Mouse (Mus musculus) limb, embryonic 10.5 days (tissue): ENCODE measurements around the gene Gm815. TPM values are rescaled to one million over a fixed set of nuclear protein-coding genes. Genes with fewer than 3 reads are reported as not detected.

ENCODE experiments used
- DNase-seq: peaks from one replicate; pipeline ENCODE4 v3.0.0-alpha.2; 2017; ENCODE audit warnings: low spot score
- H3K27ac ChIP-seq: fragments of 300-500 bp; sonication (generic); 2 replicates; pipeline ENCODE4 v1.5.1; 2016; ENCODE audit warnings: mild to moderate bottlenecking
- H3K27me3 ChIP-seq: fragments of 300-500 bp; sonication (generic); 2 replicates; pipeline ENCODE4 v1.6.1; 2016; ENCODE audit warnings: low read depth, mild to moderate bottlenecking; ENCODE audit not compliant: poor library complexity, severe bottlenecking
- H3K36me3 ChIP-seq: fragments of 300-500 bp; sonication (generic); 2 replicates; pipeline ENCODE4 v1.6.1; 2016; ENCODE audit warnings: mild to moderate bottlenecking, moderate library complexity
- H3K4me1 ChIP-seq: fragments of 300-500 bp; sonication (generic); 2 replicates; pipeline ENCODE4 v1.6.1; 2016
- H3K4me3 ChIP-seq: fragments of 300-500 bp; sonication (generic); 2 replicates; pipeline ENCODE4 v1.5.1; 2016; ENCODE audit warnings: mild to moderate bottlenecking, moderate library complexity
- H3K9me3 ChIP-seq: fragments of 300-500 bp; sonication (generic); replicated peaks from 2 replicates; pipeline ENCODE4 v1.6.1; 2016; ENCODE audit warnings: mild to moderate bottlenecking
- WGBS: fragments of 180-500 bp; shearing (Covaris S2); methylation state at CpG from one replicate; pipeline ENCODE4 v1.1.7; 2016; 5-methylcytosine and 5-hydroxymethylcytosine counted together
- polyA plus RNA-seq: library from polyadenylated mRNA; unstranded; fragments of >200 nt; fragmentation: Nextera tagmentation; extraction: Ambion mirVana; gene quantifications from 2 replicates; pipeline ENCODE4 v1.2.1, GENCODE M21; 2016

Gm815 gene
- polyA plus RNA-seq, 1 experiment from 2014 or later: not detected

DNA sequence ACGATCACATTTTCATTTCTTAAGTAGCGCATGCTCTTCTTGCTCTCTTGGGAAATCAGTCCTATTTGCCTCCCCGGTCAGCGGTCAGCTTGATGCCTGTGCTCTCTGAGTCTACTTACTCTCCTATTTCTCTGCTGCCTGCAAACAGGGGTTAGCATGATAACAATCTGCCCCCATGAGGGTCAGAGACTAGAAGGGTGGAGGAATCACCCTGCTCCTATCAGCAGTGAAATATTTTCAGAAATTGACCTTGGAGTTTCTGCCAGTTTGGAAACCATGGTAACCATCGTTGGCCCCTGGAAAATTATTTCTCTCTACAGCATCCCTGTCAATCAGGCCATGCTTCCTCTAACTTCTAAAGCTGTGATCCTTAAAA, 26.5 kb upstream of the Gm815 start:
- H3K36me3 ChIP-seq: no peaks in the 10 kb centered on the region
- H3K27me3 ChIP-seq: no peaks in the 10 kb centered on the region
- 89% methylated on average over 5 of the region's 5 CpGs for WGBS
- H3K4me1 ChIP-seq: peaks cover 4% of the 10 kb centered on the region; the same call in 1 of the 2 replicates
- H3K9me3 ChIP-seq: no peaks in the 10 kb centered on the region
- no peak overlapping the region for H3K4me3 ChIP-seq
- DNase-seq: no peak
- H3K27ac ChIP-seq: no peak overlapping the region

- H3K4me1 ChIP-seq: peaks cover 12% of the 10 kb centered on the region
- H3K4me3 ChIP-seq: no peak overlapping the region
- no peak for DNase-seq
- no peaks in the 10 kb centered on the region for H3K27me3 ChIP-seq
- no peaks in the 10 kb centered on the region for H3K36me3 ChIP-seq
- no peaks in the 10 kb centered on the region for H3K9me3 ChIP-seq
- 71% methylated on average over 5 of the region's 5 CpGs for WGBS
- no peak overlapping the region for H3K27ac ChIP-seq
These were observed 22.0 kb upstream of the Gm815 start for GRCm38 (mm10) chr19:26863662-26864061.

- H3K27me3 ChIP-seq: no peaks in the 10 kb centered on the region
- 80% methylated on average over 15 of the region's 15 CpGs for WGBS
- H3K27ac ChIP-seq: no peak overlapping the region
- peaks cover 21% of the 10 kb centered on the region for H3K4me1 ChIP-seq
- no peak for DNase-seq
- H3K9me3 ChIP-seq: no peaks in the 10 kb centered on the region
- no peak overlapping the region for H3K4me3 ChIP-seq
- H3K36me3 ChIP-seq: no peaks in the 10 kb centered on the region
These were observed 20.5 kb upstream of the Gm815 start for GRCm38 (mm10) chr19:26864975-26865690.

DNA sequence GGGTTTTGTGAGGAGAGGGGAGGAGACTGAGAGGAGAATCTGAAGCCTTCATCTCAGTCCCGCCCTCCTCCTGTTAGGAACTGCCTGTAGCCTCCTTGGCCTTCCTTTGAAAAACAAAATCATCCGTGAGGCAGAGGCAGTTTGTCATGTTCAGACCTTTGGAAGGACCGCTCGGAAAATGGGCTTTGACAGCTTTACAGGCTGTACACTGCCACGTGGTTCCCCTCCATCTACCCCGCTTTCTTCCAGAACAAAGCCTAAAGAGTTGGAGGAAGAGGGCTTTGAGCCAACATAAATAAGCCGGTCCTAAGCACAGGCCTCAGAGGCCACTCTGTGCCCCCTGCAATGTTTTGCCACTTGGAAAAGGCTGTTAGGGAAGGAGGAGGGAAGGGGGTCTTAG, 19.9 kb upstream of the Gm815 start:
- no peaks in the 10 kb centered on the region for H3K36me3 ChIP-seq
- no peak overlapping the region for H3K4me3 ChIP-seq
- 18% methylated on average over 7 of the region's 7 CpGs for WGBS
- no peaks in the 10 kb centered on the region for H3K9me3 ChIP-seq
- no peak for DNase-seq
- peak overlapping the region; percentile 11; the same call in 1 of the 2 replicates for H3K27ac ChIP-seq
- H3K4me1 ChIP-seq: peaks cover 27% of the 10 kb centered on the region
- H3K27me3 ChIP-seq: no peaks in the 10 kb centered on the region

- Histone ChIP-seq H3K27ac (peak overlapping the region; percentile 62; the same call in 1 of the 2 replicates), H3K36me3 (no peaks in the 10 kb centered on the region), H3K9me3 (no peaks in the 10 kb centered on the region), H3K4me1 (peaks cover 36% of the 10 kb centered on the region), H3K27me3 (no peaks in the 10 kb centered on the region), H3K4me3 (no peak overlapping the region)
- 51% methylated on average over 3 of the region's 3 CpGs for WGBS
- DNase-seq: no peak
These were observed 16.1 kb upstream of the Gm815 start for GRCm38 (mm10) chr19:26869591-26869990.

GRCm38 (mm10) chr19:26870280-26870679, 15.4 kb upstream of the Gm815 start:
- 35% methylated on average over 7 of the region's 7 CpGs for WGBS
- DNase-seq: no peak

GRCm38 (mm10) chr19:26871096-26871495, 14.6 kb upstream of the Gm815 start:
- no peak overlapping the region for H3K4me3 ChIP-seq
- 7% methylated on average over 3 of the region's 3 CpGs for WGBS
- no peaks in the 10 kb centered on the region for H3K27me3 ChIP-seq
- peaks cover 30% of the 10 kb centered on the region for H3K4me1 ChIP-seq
- H3K36me3 ChIP-seq: no peaks in the 10 kb centered on the region
- H3K9me3 ChIP-seq: no peaks in the 10 kb centered on the region
- H3K27ac ChIP-seq: no peak overlapping the region
- DNase-seq: no peak

More at GRCm38 (mm10) chr19:26870280-26870679, 15.4 kb upstream of the Gm815 start:
- no peaks in the 10 kb centered on the region for H3K36me3 ChIP-seq
- no peaks in the 10 kb centered on the region for H3K27me3 ChIP-seq
- H3K27ac ChIP-seq: peak overlapping the region; percentile 62; the same call in 1 of the 2 replicates
- H3K4me3 ChIP-seq: no peak overlapping the region
- H3K4me1 ChIP-seq: peaks cover 36% of the 10 kb centered on the region
- H3K9me3 ChIP-seq: no peaks in the 10 kb centered on the region

- Histone ChIP-seq H3K4me3 (no peak overlapping the region), H3K27ac (no peak overlapping the region), H3K27me3 (no peaks in the 10 kb centered on the region), H3K9me3 (no peaks in the 10 kb centered on the region), H3K4me1 (peaks cover 43% of the 10 kb centered on the region), H3K36me3 (no peaks in the 10 kb centered on the region)
- no peak for DNase-seq
- WGBS: 56% methylated on average over 6 of the region's 6 CpGs
These were observed 12.8 kb upstream of the Gm815 start for GRCm38 (mm10) chr19:26872886-26873285.

GRCm38 (mm10) chr19:26875601-26876000, 10.1 kb upstream of the Gm815 start:
- Histone ChIP-seq H3K27me3 (no peaks in the 10 kb centered on the region), H3K4me3 (no peak overlapping the region), H3K27ac (no peak overlapping the region), H3K4me1 (peaks cover 32% of the 10 kb centered on the region), H3K9me3 (no peaks in the 10 kb centered on the region), H3K36me3 (no peaks in the 10 kb centered on the region)
- no peak for DNase-seq
- WGBS: 96% methylated on average over 6 of the region's 6 CpGs

DNA sequence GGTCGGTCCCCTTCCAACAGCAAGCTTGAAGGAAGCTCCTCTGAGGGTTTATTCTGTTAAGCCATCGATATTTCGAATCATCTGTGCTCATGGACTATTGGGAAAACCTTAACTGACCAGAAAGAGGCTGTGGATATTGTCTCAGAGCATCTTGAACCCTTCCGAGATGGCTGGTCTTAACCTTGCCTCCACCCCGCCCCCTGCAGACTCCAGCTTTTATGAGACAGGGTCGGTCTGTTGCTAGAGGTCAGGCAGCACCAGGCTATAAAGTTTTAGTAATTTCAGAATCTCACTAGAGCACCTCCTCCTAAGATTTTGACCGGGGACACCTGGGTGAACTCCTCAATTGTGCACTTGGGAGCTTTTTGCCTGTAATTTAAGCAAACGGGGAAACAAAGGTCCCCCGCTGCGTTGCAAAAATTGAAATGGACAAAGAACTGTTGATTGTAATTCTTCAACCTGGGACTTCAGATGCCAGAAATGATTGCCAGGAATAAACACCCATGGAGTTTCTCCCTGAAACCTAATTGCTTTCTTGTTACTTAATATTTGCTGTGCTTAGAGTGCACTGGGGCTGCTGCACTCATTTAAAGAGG, 8.4 kb upstream of the Gm815 start:
- no peak for DNase-seq
- Histone ChIP-seq H3K27me3 (no peaks in the 10 kb centered on the region), H3K4me1 (peaks cover 22% of the 10 kb centered on the region), H3K9me3 (no peaks in the 10 kb centered on the region), H3K36me3 (no peaks in the 10 kb centered on the region), H3K4me3 (0 out of 2 replicates have a peak overlapping the region, but pooled peaks have one; percentile 13), H3K27ac (no peak overlapping the region)
- 19% methylated on average over 10 of the region's 10 CpGs for WGBS

DNA sequence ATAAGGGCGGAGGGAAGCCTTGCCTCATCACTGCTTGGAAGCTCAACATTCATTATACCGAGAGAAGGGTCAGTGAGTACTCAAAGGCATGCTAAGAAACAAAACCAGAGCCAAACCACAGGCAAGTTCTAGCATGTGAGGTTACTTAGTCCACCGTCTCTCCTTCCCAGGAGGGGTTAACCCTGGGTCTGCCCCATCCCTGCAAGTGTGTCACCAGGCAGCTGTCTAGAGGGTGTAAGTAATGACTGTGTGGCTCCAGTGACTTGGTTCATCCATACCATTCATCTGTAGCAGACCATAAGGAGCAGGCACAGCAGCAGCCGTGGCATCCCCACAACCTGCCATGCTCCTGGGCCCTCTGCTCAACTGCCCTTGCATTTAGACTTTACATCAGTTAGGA, 5.8 kb upstream of the Gm815 start:
- H3K9me3 ChIP-seq: no peaks in the 10 kb centered on the region
- WGBS: 78% methylated on average over 4 of the region's 4 CpGs
- no peak overlapping the region for H3K4me3 ChIP-seq
- no peaks in the 10 kb centered on the region for H3K36me3 ChIP-seq
- no peak overlapping the region for H3K27ac ChIP-seq
- peaks cover 19% of the 10 kb centered on the region for H3K4me1 ChIP-seq
- DNase-seq: no peak
- no peaks in the 10 kb centered on the region for H3K27me3 ChIP-seq

- Histone ChIP-seq H3K4me1 (peaks cover 13% of the 10 kb centered on the region), H3K27me3 (no peaks in the 10 kb centered on the region), H3K27ac (no peak overlapping the region), H3K9me3 (no peaks in the 10 kb centered on the region), H3K4me3 (no peak overlapping the region), H3K36me3 (no peaks in the 10 kb centered on the region)
- no peak for DNase-seq
- WGBS: 90% methylated on average over 10 of the region's 10 CpGs
These were observed 3.7 kb upstream of the Gm815 start for GRCm38 (mm10) chr19:26881866-26882427.

GRCm38 (mm10) chr19:26888171-26888570, 2.5 kb downstream of the Gm815 start:
- no peak overlapping the region for H3K4me3 ChIP-seq
- DNase-seq: no peak
- no peaks in the 10 kb centered on the region for H3K4me1 ChIP-seq
- H3K27me3 ChIP-seq: no peaks in the 10 kb centered on the region
- H3K36me3 ChIP-seq: no peaks in the 10 kb centered on the region
- H3K9me3 ChIP-seq: no peaks in the 10 kb centered on the region
- WGBS: 92% methylated on average over 9 of the region's 9 CpGs
- no peak overlapping the region for H3K27ac ChIP-seq
